Mouse (Mus musculus) mesoderm, embryonic 11.5 days (tissue): ENCODE measurements around the gene Ap2a2.
"Not testable (repeated sequence)": the region's sequence is repeated elsewhere in the genome, so short reads cannot be mapped to it uniquely, and the experiment has no call there.

Experiments
- DNase-seq: peaks from one replicate; pipeline ENCODE4 v3.0.0-alpha.2; 2012; ENCODE audit warnings: low read depth, low spot score

Gene Ap2a2

DNA sequence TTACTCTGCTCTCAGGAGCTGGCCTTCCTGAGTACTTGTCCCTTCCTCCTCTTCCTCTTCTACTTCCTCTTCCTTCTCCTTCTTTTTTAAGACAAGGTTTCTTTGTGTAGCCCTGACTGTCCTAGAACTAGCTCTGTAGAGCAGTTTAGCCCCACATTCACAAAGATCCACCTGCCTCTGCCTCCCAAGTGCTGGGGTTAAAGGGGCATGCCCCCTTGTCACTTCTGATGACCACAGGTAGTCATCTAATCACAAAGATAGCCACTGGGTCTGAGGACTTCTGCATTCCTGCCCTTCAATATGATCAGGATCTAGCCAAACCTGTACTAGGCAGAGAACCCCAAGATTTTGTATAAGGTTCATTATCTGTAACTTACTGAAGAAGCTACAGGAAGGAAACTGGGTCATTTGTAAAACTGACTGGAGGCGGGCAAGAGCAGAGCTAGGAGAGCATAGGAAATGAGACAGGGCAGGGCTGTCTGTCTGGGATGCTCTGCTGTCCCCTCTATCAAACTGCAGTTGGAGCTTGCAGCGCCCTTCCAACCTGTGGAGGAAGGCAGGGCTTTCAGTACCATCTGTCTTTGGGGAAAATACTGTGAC lies 2.1 kb upstream of the Ap2a2 start:
- no peak for DNase-seq

DNA sequence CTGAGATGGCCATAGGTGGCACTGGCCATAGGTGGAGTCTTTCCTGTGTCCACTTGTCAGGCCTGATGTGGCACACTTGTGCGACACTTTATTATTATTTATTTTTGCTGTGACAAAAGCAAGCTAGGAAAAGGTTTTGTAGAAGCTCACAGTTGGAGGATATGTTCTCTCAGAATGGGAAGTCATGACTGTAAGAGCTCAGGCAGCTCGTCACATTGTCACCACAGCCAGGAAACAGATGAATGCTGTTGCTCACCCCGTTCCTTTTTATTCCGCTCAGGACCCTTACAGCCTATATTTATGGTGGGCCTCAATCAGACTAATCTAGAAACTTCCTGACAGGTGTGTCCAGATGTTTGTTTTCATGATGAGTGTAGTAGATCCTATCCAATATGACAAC lies 1.5 kb upstream of the Ap2a2 start:
- no peak for DNase-seq

DNA sequence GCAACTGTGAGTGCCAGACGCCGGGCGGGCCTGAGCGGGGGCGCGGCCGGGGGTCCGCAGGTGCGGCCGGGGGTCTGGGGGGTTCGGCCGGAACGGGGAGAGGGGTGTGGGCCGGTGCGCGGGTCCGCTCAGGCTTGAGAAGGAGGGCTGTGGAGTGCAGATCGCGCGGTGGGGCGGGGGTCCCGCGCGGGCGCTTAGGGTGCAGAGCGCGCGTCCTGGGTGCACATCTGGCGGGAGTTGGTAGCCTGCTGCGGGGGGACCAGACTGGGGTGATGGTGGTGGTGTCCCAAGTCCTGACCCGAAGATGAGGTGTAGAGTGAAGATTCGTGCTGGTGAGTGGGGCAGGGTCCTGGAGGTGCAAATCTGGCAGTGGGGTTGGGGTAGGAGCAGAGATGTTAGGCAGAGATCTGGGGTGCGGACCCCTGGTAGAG lies 463 bp downstream of the Ap2a2 start:
- peak; percentile 18 for DNase-seq

- peak; percentile 62 for DNase-seq
Measured at GRCm38 (mm10) chr7:141562852-141563427, 967 bp downstream of the Ap2a2 start.

GRCm38 (mm10) chr7:141564561-141564960 lies 2.6 kb downstream of the Ap2a2 start:
- no peak for DNase-seq

DNA sequence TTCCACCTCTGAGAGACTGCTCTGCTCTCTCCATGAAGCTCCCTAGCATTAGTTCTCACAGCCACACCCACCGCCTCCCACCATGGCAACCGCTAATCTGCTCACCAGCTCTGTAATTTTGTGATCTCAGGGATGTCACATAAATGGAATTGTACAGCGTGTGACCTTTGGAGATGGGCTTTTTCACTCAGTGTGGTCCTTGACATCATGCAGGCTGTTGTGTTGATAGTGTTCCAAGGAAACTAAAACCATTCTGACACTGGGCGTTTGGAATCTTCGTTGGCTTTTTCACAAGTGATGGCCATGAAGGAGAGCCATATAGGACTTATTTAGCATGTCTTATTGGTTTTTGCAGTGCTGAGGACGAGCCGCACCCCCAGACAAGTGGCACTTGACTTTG lies 4.6 kb downstream of the Ap2a2 start:
- no peak for DNase-seq

DNA sequence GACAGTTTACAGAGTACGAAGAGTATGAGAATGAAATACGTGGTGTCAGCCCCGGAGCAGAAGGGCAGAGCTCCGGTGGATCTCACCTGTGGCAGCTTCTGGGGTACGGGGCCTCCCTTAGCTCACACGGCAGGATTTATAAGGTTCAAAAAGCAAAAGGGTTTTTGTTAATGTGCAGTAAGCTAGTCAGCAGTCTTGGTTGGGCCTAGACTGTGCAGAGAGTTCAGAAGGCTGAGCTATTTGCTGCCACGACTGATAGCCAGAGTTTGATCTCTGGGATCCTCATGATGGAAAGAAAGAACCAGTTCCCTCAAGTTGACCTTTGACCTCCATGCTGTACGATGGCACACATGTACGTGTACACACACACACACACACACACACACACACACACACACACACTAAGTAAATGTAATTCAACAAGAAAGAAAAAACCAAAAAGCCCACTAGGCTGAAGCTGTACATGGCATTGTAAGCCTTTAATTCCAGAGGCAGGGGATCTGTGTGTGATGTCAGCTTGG lies 7.4 kb downstream of the Ap2a2 start:
- DNase-seq: no peak

GRCm38 (mm10) chr7:141569916-141570315 lies 7.9 kb downstream of the Ap2a2 start:
- DNase-seq: no peak

GRCm38 (mm10) chr7:141570625-141571295 lies 8.8 kb downstream of the Ap2a2 start:
- no peak for DNase-seq

DNA sequence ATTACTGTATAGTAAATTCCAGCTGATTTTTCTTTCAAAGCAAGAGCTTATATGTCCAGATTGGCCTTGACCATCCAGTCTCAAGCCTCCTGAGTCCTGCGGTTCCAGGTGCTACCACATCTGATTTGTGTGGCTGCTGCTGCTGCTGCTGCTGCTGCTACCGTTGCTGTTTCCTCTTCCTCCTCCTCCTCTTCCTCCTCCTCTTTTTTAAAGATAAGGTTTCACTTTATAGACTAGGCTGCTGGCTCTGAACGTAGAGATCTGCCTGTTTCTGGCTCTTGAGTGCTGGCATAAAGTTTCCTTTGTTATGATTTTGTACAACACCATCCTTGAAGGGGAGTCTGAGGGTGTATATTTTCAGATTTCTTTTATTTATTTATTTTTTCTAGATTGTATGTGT lies 12.1 kb downstream of the Ap2a2 start:
- DNase-seq: no peak

DNA sequence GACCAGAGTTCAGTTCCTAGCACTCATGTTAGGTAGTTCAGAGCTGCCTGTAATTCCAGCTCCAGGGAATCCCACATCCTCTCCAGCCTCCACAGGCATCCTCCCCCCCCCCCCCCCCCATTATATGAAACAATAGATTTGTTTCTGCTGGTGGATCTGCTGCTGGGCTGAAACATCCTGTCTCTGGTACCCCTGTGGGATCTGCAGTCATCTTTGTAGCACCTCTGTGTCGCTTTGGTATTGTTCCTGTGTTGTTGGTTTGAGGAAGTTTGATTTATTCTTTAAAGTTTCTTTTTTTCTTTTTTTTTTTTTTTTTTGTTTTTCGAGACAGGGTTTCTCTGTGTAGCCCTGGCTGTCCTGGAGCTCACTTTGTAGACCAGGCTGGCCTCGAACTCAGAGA lies 13.5 kb downstream of the Ap2a2 start:
- DNase-seq: no peak

DNA sequence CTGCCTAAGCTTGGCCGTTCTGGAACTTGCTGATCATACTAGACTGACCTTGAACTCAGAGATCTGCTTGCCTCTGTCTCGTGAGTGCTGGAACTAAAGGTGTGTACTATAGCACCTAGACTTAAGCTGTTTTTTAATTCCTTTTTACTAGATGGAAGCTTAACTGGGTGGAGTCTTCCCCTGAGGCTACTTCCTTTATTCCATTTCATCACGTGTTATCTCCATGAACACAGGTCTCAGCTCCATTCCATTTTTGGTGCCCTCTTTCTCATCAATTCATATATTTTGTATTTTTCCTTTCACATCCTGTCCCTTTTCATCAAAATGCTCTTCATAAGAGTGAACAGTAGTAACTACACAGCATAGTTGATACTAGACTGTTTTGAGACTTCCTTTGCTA lies 15.8 kb downstream of the Ap2a2 start:
- no peak for DNase-seq

DNA sequence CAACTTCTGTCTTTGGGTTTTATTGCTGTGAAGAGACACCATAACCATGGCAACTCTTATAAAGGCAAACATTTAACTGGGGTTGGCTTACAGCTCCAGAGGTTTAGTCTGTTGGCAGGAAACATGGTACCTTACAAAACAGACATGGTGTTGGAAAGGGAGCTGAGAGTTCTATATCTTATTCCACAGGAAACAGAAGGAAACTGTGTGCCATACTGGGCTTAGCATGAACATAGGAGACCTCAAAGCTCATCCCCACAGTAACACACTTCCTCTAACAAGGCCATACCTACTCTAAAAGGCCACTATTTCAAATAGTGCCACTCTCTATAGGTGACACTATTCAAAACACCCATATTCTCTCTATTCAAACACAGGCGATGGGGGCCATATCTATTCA lies 16.5 kb downstream of the Ap2a2 start:
- DNase-seq: no peak

DNA sequence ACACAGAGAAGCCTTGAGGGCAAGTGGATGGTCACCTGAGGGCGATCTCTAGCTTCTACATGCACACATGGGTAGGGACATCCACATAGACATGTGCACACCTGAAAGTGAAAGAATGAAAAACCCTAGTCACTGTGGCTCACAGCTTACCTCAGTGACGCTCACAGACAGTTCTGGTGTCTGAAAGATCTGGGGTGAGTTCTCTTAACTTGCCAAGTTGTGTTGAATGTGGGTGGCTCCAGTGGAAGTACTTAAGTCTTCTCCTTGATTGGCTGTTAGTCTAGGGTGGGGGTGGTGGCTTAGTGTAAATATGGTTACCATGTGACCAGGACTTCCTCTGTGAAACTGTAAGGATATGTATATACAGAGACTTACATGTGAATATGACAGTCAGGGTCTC lies 17.0 kb downstream of the Ap2a2 start:
- DNase-seq: no peak

DNA sequence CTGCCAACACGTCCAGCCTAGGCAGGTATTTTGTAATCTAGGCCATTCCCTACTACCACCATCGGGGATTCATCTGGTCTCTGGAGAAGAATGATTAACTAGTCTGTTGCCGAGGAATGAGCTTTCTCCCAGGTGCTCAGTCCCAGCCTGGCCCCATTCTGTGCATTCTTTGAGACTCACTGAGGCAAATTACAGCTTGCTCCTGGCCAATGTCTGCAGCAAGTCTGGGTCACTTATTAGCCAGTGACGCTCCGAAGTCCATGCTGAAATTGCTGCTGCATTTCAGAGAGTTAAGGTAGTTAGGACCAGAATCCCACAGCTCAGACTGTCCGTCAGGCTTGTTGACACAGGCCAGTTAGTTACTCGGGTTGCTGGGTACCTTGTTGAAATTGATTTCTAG lies 19.4 kb downstream of the Ap2a2 start:
- no peak for DNase-seq

DNA sequence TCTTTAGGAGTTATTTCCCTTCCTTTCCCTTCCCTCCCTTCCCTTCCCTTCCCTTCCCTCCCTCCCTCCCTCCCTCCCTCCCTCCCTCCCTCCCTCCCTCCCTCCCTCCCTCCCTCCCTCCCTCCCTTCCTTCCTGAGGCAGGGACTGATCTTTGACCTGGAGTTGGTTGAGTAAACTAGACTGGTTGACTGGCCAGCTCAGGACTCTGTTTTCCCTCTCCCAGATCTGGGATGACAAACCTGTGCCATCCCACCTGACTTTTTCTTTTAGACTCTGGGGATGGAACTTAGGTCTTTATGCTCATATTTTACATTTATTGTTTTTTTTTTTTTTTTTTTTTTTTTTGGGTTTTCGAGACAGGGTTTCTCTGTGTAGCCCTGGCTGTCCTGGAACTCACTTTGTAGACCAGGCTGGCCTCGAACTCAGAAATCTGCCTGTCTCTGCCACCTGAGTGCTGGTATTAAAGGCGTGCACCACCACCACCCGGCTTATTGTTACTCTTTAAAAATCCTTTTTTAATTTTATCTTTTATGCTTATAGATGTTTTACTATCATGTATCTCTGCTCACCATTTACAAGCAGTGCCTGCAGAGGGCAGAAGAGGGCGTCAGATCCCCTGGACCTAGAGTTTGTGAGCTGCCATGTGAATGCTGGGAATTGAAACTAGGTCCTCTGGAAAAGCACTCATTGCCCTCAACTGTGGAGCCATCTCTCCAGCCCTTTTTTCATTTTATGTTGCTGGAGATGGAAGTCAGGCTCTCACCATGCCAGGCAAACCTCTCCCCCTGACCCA lies 22.3 kb downstream of the Ap2a2 start:
- no peak for DNase-seq

DNA sequence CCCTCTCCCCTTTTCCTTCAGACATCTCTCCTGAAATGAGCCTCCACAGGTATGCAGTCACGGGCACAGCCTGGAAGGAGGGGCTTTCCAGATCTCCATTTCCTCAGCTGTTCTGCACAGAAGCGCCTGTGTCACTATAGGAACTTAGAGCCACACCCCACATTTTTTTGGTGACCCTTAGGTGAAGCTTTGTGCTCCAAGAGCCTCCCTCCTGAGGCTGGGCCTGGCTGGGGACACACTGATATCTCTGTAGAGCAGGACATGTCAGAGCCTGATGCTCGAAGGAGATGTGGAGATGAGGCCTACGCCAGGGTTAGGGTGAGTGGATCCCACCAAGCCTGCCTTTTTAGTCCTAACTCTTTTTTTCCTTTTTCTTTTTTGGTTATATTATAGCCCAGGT lies 23.3 kb downstream of the Ap2a2 start:
- DNase-seq: no peak

DNA sequence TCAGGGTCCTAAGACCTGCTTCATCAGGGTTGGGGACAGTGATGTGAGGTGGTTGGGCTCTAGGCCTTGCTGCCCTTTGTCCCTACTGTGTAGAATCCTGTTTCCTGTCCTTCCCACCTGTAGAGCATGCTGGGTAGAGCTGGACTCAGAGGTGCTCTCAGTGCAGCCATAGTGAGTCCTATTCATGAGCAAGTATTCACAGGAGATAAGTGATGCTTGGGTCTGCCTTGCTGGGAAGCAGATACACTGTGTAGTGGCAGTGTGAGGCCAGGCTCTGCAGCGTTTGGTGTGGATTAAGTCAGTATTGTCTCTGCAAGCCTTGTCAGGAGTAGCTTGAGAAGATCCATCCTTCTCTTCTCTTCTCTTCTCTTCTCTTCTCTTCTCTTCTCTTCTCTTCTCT lies 23.9 kb downstream of the Ap2a2 start:
- DNase-seq: no peak

DNA sequence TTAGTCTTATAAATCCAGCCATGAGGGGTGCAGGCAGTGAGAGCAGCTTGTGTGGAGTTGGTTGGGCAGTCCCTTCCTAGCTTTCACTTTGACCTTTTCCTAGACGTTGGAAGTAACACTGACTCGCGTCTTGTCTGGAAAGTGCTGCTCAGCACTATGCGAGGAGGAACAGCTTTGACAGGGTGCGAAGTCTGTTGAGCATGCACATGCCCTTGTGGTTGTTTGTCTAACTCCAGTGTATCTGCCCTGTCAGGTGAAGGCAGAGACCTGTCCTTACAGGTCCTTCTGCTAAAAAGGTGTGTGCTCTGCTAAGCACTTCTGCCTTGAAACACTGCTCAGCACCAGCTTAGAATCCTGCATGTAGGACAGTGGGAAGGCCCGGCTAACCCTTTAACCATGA lies 26.9 kb downstream of the Ap2a2 start:
- DNase-seq: no peak

DNA sequence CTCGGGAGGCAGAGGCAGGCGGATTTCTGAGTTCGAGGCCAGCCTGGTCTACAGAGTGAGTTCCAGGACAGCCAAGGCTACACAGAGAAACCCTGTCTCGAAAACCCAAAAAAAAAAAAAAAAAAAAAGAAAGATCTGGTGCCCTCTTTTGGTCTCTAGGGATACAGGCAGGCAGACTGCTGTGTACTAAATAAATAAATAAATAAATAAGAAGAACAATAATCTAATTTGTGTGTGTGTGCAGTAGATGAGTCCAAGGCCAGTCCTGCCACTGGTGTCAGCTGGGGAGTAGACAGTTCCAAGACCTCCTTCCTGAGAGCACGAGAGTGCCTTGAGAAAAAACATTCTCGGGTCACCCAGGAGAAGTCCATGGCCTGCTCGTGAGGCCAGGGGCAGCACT lies 28.3 kb downstream of the Ap2a2 start:
- not testable (repeated sequence) for DNase-seq

DNA sequence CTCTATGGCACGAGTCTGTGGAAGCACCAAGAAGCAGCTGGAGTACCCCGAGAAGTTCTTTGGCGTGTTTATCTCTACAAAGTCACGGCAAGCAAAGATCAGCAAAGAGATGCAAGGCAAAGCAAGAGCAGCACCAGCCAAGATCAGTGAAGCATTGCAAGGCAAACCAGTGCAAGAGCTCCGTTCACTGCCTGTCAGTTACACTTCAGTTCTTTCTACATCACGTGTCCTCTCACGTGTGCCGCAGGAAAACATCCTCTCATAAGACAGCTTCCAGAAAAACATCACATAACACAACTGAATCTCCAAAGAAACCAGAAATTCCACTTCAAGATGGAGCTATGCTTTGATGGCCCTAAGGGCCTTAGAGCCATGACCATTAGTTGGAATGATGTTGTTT lies 29.0 kb downstream of the Ap2a2 start:
- DNase-seq: no peak

DNA sequence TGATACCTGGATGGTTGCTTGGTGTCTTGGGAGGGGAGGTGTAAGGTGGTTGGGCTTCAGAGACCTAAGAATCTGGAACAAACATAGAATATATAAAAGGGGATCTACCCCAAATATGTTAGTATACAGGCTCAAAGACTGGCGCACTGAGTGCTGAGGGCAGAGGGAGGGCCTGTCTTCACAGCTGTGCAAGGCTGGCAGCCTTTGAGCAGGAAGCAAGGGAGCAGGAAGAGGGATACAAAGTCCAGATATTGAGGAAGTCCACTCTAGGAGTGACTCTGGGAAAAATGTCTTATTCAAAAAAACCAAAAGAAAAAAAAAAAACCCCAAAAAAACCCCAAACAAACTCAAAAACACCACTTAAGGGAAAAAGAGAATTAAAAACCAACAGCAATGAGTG lies 30.1 kb downstream of the Ap2a2 start:
- no peak for DNase-seq
